Mouse (Mus musculus) frontal cortex, adult (tissue): Measurements from ENCODE around the gene Olfr132.
"Not testable (repeated sequence)": the region's sequence is repeated elsewhere in the genome, so short reads cannot be mapped to it uniquely, and the experiment has no call there.

Experiments
- ATAC-seq: cut with Nextera tagmentation; 2 replicates; pipeline ENCODE4 v1.9.2; 2017; ENCODE audit warnings: mild to moderate bottlenecking, moderate library complexity, mixed read lengths; ENCODE audit not compliant: low TSS enrichment

Gene Olfr132

DNA sequence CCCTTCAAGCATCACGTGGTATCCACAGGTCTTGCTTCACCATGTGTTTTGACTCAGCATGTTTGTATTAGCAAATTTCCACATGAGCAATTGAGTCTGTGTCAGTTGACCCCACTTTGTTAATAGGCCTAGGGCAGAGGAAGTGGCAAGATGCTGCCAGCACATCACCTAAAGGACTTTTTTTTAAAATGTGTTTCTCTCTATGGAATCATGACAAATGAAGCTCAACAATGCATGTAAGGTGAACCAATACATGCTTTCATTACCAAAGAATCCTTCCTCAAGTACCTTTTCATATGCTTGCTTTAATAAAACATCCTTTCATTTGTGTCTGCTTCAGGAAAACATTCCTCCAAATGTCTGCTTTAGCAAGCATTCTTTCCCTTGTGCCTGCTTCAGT, at the start of gene Olfr132:
Olfr132 (minus strand) TSS at position 101 of the 400 bp plus-strand sequence.
- no peak for ATAC-seq

- no peak for ATAC-seq
Observed at GRCm38 (mm10) chr17:38171088-38171487, 36.8 kb upstream of the Olfr132 start, which contains the start of gene Olfr134. Olfr134 (plus strand) TSS chr17:38171388.

- ATAC-seq, result no peak
Observed at GRCm38 (mm10) chr17:38144981-38145380, 10.7 kb upstream of the Olfr132 start, which contains the start of gene Olfr133. Olfr133 (plus strand) TSS chr17:38145281.

GRCm38 (mm10) chr17:38125371-38125770, 9.0 kb downstream of the Olfr132 start:
- not testable (repeated sequence) for ATAC-seq

DNA sequence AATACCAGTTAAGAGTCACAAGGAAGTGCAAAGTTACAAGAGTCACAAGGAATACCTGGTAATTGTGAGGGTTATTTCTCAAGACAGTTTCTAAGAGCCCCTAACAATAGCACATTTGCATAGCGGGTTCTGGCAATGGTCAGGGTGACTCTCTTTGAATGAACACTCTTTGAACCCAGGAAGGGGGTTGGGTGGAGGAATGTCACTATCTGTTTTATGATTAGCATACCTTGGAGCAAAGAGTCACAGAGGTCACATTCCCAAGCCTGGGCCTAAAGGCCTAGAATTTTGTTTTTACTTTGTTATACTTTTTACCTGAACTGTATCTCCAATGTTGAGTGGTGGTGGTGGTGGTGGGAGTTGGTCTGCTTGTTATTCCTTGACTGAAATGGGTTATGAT, 10.1 kb downstream of the Olfr132 start:
- ATAC-seq, result not testable (repeated sequence)

DNA sequence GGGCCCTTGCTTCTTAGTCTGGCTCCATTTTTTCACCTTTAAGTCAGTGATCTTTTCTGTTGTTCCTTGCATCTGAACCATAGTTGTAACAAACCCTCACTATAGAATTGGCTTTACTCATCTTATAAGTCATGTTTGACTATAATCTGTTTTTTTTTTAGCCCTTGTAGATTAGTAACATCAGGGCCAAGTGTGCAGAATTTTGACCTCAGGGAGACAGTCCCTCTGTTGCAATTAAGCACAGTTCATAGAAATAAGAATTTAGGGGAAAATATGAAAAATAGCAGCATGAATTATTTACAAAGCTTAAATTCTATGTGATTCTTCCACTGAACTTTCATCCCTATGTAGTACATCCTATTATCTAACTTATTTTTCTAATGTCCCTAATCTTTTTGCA, 45.7 kb downstream of the Olfr132 start, which contains the start of gene Olfr131:
Olfr131 (minus strand) TSS at position 101 of the 400 bp plus-strand sequence.
- ATAC-seq, result no peak

DNA sequence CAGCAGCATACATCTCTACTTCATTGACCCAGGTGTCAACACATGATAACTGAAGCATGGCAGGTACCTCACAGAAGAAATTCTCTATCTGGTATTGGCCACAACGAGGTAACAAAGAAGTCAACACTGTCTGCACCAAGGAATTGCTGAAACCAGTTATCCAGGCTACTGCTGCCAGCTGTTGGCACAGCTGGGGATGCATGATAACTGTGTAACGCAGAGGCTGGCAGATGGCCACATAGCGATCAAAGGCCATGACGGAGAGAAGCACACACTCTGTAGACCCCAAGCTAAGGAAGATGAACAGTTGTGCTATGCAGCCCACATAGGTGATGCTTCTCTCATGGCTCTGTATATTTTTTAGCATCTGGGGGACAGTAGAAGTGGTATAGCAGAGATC, 52.0 kb downstream of the Olfr132 start:
- ATAC-seq, result no peak
